Mouse (Mus musculus) testis, postnatal 10 days (tissue): ENCODE measurements at regions not wholly inside any gene's neighbourhood (a gene's known extent, or its start where the extent isn't known, plus 50 kb on each side); places are given as distances from the start of the nearest gene placed in this dataset.

Source experiments
- DNase-seq: peaks from one replicate; pipeline ENCODE4 v3.0.0; 2021; ENCODE audit warnings: low spot score

DNA sequence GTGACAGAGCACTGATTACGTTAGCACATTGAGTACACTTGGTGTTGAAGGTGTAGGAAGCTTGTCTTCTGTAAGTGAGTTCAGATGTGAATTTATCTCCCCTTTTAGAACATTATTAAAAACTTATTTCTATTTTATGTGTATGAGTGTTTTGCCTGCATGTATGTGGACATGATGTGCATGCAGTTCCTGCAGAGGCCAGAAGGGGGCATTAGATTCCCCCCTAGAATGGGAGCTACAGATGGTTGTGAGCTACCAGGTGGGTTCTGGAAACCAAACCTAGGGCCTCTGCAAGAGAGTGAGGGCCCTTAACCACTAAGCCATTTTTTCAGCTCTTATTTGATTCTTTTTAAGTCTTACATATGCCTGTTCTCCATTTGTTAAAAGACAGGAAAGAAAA lies 160.0 kb upstream of the Gjb5 start:
- DNase-seq, result no peak

DNA sequence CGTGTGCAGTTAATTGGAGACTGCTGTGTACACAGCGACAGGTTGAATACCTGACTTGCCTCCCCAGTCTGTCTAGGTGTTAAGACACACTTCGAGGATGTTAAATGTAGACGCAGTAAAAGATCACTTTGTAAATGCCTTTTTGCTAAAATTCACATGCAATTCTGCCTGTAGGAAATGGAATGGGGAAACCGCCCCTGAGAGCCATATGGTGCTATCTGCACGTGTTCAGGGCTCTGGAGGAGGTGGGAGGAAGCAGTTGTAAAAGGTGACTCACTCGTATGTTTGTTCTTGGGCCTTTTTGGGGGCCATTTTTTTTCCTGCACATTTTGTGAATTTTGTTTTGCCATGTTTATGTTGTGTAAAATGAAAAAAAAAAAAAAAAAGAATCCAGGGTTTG lies 159.6 kb upstream of the Gjb5 start:
- no peak for DNase-seq

DNA sequence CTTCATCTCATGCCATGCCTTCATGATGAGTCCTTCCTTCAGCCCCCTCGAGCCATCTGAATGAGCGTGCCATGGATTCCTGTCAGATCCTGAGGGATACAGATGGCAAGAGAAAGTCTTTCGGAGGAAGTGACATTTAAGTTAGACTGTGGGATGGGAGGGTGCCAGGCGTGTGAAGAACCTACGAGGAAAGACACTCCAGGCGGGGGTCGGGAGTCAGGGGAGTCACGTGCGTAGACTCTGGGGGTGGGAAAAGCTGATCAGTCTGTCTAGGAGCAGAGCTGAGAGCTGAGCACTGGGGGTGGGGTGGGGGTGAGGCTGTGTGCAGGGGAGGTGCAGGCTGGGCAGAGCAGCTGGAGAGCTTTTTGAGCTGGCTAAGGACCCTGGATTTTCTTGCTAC lies 152.0 kb upstream of the Gjb5 start:
- DNase-seq, result no peak

DNA sequence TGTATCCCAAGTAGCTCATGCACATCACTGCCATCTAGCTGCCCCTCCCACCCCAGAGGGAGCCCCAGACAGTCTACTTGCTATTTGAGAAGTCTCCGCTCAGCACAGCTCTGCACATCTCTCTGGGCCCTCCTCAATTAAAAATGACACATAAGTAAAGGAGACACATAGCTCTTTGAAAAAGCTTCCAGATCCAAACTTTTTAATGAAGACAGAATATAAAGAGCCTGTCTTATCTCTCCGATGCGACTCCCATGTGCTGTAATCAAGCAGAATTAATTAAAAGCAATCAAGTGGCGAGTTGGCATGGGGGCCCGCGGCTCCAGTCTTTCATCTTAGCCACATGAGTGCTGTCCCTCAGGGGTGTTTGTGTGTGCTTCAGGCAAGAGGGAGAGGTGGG lies 144.6 kb upstream of the Gjb5 start:
- DNase-seq, result no peak

DNA sequence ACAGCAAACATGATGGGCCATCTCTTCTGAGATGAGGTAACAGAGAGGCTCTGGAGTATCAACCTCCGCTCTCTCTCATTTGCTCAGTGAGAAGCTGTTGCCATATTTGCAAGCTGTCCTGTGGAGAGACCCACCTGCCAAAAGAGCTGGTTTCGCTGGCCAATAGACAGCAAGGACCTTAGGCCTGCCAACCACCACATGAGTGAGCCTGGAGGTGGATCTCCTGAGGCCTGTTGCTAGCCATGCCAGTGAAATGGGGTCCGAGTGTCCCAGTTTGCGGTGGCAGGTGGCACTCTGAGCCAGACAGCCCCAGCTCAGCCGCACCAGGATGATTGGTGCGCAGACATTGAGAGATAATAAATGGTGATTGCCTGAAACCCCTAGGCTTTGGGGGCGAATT lies 143.9 kb upstream of the Gjb5 start:
- no peak for DNase-seq

DNA sequence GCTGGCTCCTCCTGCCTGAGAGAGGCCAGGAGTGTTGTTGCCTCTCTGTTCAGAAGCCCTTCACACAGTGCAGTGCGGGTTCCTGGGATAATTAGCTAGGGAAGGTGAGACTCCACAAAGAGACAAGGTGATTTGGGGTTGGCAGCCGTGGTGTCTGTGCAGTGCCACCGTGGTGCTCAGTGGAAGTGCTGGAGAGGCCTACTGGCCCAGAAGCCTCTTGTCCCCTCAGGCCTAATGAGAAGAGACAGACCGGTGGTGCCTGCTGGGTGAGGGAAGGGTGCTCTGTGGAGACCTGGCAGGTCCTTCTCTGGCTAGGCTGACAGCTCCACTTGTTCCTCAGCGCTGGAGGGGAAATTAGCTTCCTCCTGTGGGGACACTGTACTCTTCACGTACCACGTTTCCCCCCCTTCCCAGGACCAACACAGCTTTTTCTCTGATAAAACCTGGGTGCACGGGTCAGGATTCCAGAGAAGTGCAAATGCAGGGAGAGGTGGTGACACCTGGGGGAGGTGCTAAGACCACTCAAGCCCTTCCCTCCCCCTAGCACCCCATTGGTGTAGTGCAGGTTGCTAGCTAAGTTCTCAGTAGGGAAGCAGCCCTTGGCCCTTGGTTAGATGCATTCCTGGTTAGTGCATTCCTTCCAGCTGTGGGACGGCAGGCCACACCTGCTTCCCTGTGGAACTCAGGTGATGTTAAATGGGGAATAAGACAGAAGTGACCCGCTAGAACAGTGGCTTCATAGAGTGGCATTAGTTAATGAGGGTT lies 129.2 kb upstream of the Gjb5 start:
- DNase-seq, result no peak

DNA sequence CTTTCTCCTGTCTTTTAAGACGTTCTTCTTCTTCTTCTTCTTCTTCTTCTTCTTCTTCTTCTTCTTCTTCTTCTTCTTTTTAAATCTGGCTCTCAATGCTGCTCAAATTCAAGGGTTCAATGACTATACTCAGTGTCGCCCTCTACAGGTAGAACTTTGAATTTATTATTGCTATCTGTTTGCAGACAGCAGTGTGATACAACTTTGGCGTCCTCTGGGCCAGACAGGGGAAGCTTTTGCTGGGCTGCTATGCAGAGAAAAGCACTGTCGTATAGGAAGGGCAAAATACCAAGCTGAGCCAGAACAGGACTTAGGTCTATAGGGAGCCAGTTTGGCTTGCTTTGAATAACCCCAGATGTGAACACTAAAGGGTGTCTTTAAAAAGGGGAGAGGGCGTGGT lies 127.3 kb upstream of the Gjb5 start:
- no peak for DNase-seq

DNA sequence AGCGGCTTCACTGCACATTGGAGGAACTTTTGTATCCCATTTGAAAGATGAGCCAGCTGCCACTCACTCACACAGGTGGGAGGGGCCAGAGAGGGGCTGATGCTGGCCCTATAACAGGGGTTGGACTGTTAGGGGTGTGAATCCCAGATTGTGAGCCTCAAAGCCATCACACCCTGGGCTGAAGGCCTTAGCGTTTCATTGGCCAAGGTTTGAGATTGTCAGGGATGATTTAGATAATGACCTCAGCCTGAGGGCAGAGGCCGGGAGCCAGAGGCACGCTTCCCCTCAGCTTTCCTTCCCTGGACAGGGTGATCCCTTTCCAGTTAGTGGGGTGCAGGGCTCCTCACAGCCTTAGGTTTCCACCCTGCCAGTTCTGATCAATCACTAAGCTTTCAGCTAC lies 124.5 kb upstream of the Gjb5 start:
- DNase-seq, result no peak

DNA sequence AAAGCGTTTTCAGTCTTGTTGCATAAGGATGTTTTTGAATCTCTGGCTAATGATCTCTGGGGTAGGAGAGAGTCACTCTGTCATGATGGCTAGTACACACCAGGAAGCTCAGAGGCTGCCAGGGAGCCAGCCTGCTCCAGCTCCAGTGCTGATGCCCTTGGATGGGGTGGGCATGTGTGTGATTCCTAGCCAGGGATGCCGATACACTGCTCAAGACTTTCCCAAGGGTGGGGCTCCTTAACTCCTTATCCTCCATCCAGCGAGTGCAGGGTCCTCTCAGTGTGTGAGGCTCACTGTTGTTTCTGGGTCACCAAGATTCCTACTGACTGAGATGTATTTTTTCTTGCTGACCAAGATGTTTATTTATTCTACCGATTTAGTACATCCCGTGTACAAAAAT lies 122.4 kb upstream of the Gjb5 start:
- DNase-seq, result no peak

DNA sequence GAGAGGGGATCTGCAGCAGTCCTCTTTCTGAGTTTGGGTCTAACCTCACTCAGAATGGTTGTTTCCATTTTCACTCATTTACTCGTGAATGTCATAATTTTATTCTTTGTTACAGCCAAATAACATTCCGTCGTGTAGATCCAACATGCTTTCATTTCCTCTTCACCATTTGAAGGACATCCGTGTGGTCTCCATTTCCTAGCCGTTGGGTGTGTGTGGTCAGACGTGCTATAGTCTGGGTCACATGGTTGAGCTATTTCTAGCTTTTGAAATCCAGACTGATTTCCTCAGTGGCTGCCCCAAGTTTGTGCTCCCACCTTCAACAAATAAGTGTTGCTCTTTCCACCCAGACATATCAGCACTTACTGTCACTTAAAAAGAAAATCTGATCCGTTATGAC lies 111.9 kb upstream of the Gjb5 start:
- no peak for DNase-seq

DNA sequence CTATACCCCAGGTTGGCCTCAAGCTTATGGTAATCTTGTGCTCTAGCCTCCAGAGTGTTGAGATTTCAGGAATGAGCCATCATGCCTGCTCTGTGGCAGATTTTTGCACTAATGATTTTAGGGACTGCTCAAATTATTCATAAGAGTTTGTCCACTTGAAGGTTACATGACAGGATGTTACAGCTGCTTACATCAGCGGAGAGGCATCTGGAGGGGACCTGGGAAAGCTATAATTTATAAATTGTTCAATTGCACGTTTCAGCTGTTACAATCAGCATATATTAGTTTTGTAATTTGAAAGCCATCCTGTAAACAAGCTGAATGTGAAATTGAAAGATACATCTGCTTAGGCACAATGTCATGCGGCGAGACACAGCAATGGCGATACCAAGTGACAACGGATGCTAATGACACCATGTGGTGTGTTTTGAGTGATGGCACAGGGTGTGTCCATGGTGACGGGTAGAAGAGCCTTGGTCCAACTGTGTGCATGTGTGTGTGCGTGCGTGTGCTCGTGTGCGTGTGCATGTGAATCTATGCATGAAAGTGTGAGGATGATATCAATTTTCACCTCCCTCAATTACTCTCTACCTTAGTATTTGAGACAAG lies 96.6 kb upstream of the Gjb5 start:
- DNase-seq, result no peak

DNA sequence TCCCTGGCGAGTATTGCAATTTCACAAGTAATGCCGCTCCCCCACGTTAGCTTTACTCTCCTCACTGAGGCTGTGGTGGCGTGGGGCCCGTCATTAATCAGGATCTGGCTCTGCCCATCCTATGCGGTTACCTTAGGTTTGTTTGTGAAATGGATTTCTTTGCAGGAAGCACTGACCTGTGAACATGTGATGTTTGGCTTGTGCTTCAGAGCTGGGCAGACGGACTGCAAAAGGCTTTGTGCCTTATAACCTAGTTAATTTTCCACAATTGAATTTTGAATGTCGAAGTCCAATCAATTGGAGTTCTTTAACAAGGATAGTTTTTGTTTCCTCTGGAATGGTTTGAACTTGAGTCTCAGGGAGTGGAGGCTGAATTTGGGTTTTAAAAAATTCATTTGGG lies 94.1 kb upstream of the Gjb5 start:
- DNase-seq, result no peak

DNA sequence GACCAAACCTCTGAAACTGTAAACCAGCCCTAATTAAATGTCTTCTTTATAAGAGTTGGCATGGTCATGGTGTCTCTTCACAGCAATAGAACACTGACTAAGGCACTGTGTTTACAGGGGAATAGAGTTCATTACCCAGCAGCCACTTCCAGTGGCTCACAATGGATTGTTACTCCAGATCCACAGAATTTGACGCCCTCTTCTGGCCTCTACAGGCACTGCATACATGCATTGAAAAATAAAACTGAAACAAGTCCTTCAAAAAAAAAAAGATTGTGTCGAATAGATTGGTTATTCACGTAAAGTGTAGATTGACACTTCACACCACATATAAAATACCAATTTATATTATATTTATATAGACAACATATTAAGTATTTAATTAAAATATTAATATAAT lies 87.3 kb upstream of the Gjb5 start:
- no peak for DNase-seq

DNA sequence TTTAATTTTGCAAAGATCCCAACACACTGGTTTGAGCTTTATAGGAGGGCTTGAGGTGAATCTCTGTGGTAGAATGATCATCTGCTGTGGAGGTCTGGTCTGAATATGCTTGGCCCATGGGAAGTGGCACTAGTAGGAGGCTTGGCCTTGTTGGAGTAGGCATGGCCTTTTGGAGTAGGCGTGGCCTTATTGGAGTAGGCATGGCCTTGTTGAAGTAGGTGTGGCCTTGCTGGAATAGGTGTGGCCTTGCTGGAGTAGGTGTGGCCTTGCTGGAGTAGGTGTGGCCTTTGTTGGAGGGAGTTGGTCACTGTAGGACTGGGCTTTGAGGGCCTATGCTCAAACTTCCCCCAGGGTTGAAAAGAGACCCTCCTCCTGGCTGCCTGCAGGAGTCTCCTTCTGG lies 86.1 kb upstream of the Gjb5 start:
- DNase-seq, result no peak

DNA sequence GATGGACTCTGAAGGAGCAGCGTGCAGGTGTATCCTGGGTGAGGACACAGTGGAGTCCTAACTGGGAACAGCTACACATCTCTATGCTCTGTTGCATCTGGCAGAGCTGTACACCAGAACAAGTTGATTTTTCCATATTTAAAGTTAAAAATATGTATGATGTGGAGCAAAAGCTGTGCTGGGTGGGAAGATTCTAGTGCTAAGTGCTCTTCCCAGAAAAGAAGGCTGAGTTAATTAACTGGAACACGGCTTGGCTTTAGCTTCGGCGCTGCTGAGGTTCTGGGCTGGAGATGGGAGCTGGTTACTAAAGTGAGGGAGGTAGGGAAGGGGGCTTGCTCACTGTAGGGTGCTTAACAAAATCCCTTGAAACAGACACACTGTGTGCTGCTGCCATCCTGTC lies 84.0 kb upstream of the Gjb5 start:
- DNase-seq, result no peak

DNA sequence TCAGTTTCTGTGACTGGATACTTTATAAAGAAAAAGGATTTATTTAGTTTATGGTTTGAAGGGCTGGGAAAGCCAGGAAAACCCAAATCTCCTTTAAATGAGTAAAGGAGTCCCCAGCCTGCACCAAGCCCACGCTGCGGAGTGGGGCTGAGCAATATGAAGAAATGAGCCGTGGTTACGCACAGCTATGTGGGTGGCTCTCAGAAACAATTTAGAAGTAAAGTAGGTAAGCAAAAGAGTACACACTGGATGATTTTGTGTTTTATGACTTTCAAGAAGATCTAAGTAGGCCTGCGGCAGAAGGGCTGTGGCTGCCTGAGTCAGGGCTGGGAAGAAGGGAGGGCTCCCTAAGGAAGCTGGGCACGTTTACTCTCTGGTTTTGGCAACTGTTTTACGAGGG lies 82.6 kb upstream of the Gjb5 start:
- DNase-seq, result no peak

DNA sequence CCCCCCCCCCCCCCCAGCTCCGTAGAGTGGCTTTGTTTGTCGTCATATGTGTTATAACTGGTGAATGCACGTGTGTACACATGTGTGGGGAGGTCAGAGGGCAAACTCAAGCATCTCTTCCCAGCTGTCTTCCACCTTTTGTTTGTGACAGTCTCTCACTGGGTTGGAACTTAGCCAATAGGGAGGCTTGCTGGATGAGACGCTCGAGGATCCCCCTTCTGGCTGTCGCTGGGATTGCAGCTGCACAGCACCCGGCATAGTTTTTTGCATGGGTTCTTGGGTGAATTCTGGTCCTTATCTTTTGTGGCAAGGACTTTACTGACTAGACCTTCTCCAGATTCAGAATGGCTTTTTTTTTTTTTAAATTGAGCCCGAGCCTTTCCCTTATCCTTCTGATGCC lies 77.1 kb upstream of the Gjb5 start:
- peak; percentile 83 for DNase-seq

DNA sequence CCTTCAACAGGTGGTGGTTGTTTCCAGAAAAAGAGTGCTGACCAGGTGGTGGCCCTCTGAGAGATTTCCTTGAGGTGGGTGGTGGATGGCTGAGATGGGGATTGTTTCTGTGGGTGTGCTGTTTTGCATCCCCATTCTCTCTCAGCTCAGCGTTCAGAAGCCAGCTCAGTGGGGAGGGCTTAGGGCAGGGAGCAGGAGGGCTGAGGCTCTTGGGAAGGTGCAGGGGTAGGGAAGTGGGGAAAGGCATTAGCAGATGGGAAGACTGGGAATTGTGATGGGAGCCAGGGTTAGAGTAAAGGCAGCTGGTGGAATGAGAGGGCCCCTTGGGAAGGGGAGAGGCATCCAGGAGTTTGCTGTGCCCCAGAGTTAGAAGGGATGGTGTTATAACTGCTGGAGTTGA lies 72.3 kb upstream of the Gjb5 start:
- no peak for DNase-seq

DNA sequence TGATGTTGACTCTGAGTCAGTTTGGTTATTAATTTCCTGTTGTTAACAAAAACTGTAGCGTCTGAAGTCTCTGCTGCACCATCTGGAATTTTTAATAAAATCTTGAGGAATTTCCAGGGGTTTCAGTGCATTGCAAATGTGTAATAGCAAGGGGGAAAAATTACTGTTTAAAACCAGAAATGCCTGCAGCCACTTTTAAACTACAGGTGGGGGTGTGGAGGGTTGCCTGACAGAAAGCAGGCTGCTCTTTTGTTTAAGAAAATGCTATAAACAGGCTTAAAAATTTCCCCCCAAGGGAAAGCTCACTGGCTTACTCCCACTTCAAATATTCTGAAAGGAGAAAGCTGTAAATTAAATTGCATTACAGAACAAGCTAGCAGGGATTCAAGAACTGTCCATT lies 71.8 kb upstream of the Gjb5 start:
- DNase-seq, result no peak

DNA sequence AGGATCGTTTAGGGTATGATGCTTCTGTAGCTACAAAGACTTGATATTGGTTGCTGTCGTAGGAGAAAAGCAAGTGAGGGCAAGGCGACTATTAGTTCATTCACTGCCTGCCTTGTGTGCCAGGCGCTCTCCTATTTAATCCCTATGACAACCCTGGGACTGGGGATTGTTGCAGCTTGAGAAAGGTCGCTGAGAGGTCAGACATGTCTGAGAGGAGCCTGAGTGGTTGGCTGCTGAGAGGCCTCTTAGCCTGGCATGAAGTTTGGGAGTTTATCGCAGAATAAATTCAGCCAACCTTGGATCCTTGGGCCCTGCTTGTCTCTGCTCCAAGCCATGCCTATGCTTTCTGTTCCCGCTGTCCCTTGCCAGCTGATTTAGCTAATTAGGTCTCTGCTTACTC lies 65.9 kb upstream of the Gjb5 start:
- no peak for DNase-seq

DNA sequence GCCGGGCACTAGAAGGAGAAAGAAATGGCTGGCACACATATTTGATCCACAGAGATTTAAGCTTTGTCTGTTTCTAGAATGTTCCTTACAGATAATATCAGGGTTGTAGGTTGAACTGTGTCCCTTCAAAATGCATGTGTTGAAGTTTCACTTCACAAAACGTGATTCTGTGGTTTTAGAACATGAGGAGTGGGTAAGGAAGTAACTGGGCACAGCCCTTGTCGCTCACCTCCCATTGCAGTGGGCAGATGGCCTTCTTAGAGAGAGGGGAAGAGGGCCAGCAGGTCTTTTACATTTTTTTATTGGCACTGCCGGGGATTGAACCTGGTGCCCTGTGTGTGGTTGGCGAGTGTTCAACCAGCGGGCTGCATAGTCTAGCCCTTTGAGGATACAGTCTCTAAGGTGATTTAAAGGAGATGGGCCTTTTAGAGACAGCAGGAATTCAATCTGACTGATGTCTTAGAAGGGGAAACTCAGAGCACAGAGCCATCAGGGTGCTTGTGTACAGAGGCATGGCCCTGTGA lies 64.0 kb upstream of the Gjb5 start:
- no peak for DNase-seq

DNA sequence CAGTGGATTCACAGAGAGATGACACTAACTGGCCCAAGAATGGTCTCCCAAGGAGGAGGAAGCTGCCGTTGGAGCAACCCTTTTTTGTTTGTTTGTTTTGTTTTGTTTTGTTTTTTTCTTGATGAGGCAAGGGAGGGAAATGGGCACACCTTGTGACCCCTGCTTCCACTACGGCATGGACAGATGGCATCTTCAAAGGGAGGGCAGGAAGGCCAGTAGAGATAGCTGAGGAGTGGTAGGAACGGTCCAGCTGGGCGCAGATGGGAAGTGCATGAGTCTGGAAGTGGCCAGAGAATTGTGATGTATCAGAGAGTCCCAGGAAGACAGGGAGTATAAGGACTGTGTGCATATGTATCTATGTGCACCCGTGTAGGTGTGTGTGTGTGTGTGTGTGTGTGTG lies 63.1 kb upstream of the Gjb5 start:
- no peak for DNase-seq

DNA sequence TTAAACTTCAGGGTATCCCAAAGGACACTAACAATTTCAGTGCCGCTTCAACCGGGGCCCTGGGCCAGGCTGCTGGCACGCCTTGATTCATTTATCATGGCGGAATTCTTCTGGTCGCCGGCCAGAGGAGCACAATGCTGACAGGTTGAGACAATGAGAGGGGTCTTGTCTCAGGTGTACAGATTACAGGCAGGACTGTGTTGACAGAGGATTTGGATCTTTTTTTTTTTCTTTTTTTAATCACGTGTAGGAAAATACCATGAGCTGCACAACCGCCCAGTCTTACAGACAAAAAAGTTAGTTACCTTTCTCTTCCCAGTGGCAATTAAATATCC lies 61.8 kb upstream of the Gjb5 start:
- DNase-seq, result no peak

DNA sequence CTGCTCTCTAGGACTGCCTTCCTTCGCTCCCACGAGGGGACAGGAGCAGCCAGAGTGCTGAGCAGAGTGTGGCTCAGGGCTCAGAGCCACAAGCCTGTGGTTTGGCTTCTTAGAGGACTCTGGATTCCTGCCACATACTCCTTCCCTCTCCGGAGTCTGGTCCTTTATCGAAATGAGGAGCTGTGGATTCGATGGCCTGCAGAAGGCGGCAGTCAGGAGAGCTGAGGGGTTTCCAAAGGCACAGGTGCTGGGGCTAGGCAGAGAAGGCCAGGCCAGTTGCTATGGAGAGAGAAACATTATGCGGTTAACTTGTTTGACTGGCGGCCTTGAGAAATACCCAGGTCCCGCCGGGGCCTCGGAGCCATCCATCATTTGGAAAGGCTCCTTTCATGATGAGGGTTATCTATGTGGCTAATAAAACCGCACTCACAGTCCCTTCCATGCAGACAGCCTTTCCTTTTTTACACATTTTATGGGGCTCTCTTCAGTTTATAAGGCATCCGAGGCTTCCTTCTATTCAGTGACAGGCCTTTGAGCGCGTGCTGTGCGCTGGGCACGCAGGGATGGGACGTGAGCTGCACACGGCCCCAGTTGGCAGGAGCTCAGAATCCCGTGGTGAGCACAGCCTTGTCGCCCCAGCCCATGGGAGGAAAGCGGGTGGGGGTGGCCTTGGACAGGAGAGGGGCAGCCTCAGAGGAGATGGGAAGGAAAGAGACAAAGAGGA lies 61.2 kb upstream of the Gjb5 start:
- peak; percentile 58 for DNase-seq
